Comparison of ENCODE assay signal across 12 mouse cellular contexts in genomic region chr12:108395285-108395660, GRCm38 (mm10). TPM values are rescaled to one million over a fixed set of nuclear protein-coding genes. Genes with fewer than 3 reads are reported as not detected.
DNase-seq lines count a peak whose midpoint lies in the region; ATAC-seq lines count a peak whose summit lies in the region.
"Had no signal": no experiment of that assay in that cellular context is flagged by ENCODE, and none has a peak within 500 bp of the region (broad histone marks: within the 10 kb centered on the region; RNA-seq: fewer than 3 reads in every experiment).

No protein-coding gene starts in this region.

- no peak overlapping the region for H3K4me3 ChIP-seq in midbrain, embryonic 11.5 days (ENCODE audit: low read depth, low read length)
- H3K4me3 ChIP-seq: limb, embryonic 15.5 days had no signal

- DNase-seq in cerebellum, postnatal 10 days, result peak; percentile 60 to 63
- no peak for DNase-seq in cerebellum, postnatal 25 days
- DNase-seq in right cerebral cortex, postnatal 10 days (ENCODE audit: low spot score in 2 of 2), result peak; percentile 52 to 55
- DNase-seq in right cerebral cortex, postnatal 36 days (ENCODE audit: low spot score in 2 of 2), result no peak
- no peak for DNase-seq in midbrain, embryonic 11.5 days (ENCODE audit: low spot score, missing footprints)
- no peak for DNase-seq in Muller cell, postnatal 12 days (ENCODE audit: inconsistent ontology term)
- no peak for DNase-seq in cerebellum, adult 9-11 months
- no peak for DNase-seq in adrenal gland, postnatal 25 days
- DNase-seq: right cerebral cortex, postnatal 4 days had no signal

- no peaks in the 10 kb centered on the region for H3K27me3 ChIP-seq in midbrain, embryonic 11.5 days (ENCODE audit: control insufficient read depth, insufficient read depth, low read length)
- H3K27me3 ChIP-seq: limb, embryonic 15.5 days had no signal

- peak overlapping the region; percentile 84 for H3K27ac ChIP-seq in midbrain, embryonic 11.5 days (ENCODE audit: low read depth, low read length)
- H3K27ac ChIP-seq: limb, embryonic 15.5 days had no signal

- no peaks in the 10 kb centered on the region for H3K9me3 ChIP-seq in midbrain, embryonic 11.5 days (ENCODE audit: control insufficient read depth, low read length)
- H3K9me3 ChIP-seq: limb, embryonic 15.5 days had no signal

- H3K36me3 ChIP-seq in midbrain, embryonic 11.5 days (ENCODE audit: control insufficient read depth, insufficient read depth, low read length), result no peaks in the 10 kb centered on the region
- H3K36me3 ChIP-seq: G1E; limb, embryonic 15.5 days had no signal

- no peak overlapping the region for H3K4me2 ChIP-seq in midbrain, embryonic 11.5 days
- H3K4me2 ChIP-seq: heart, embryonic 11.5 days; limb, embryonic 15.5 days had no signal

- no peak for ATAC-seq in midbrain, embryonic 11.5 days (ENCODE audit: low FRiP score)

- H3K9ac ChIP-seq in midbrain, embryonic 11.5 days (ENCODE audit: low read length), result peak overlapping the region; percentile 25; the same call in 1 of the 2 replicates
- H3K9ac ChIP-seq: limb, embryonic 15.5 days had no signal

- WGBS in midbrain, embryonic 11.5 days, result 84% methylated on average over 6 of the region's 6 CpGs

- peaks cover 25% of the 10 kb centered on the region for H3K4me1 ChIP-seq in midbrain, embryonic 11.5 days (ENCODE audit: control insufficient read depth, insufficient read depth, low read length)

RNA-seq across cellular contexts. Expression of gene Eml1, which starts 24.5 kb away (rescaled TPM):
- polyA plus RNA-seq in midbrain, embryonic 11.5 days (2014; fragmentation: Nextera tagmentation; extraction: Ambion mirVana), result 108 and 111 TPM in 2 replicates
- 15.5 and 20.6 TPM in 2 replicates for total RNA-seq in adrenal gland, postnatal 25 days (2021)
- polyA plus RNA-seq: G1E had no signal

Comparison
In these comparisons a context has a peak if more than half of its experiments do, and no peak if none do; other contexts are left out.
1. DNase-seq: peak in cerebellum, postnatal 10 days (2 of 2) and right cerebral cortex, postnatal 10 days (2 of 2); none in cerebellum, postnatal 25 days (0 of 2), right cerebral cortex, postnatal 36 days (0 of 2), midbrain, embryonic 11.5 days (single experiment), Muller cell, postnatal 12 days (single experiment), cerebellum, adult 9-11 months (single experiment) and adrenal gland, postnatal 25 days (single experiment).